In genomic region chr2:128816916-128817315, GRCm38 (mm10) we compare ENCODE assay signal across 8 mouse cellular contexts. TPM values are rescaled to one million over a fixed set of nuclear protein-coding genes. Genes with fewer than 3 reads are reported as not detected.
DNase-seq lines count a peak whose midpoint lies in the region; ATAC-seq and TF ChIP-seq lines count a peak whose summit lies in the region.

No protein-coding gene starts in this region.

- H3K27ac ChIP-seq in left cerebral cortex, adult 2 months: peak overlapping the region; percentile 89; the same call in 1 of the 2 replicates
- H3K27ac ChIP-seq in embryonic facial prominence, embryonic 15.5 days (replicated peaks): peak overlapping the region; percentile 95
- H3K27ac ChIP-seq in intestine, embryonic 16.5 days (ENCODE audit: low read length): no peak overlapping the region
- H3K27ac ChIP-seq in neural tube, embryonic 12.5 days: no peak overlapping the region

- H3K36me3 ChIP-seq in embryonic facial prominence, embryonic 15.5 days: no peaks in the 10 kb centered on the region
- H3K36me3 ChIP-seq in intestine, embryonic 16.5 days (ENCODE audit: control insufficient read depth, insufficient read depth, low read length): no peaks in the 10 kb centered on the region
- H3K36me3 ChIP-seq in neural tube, embryonic 12.5 days: no peaks in the 10 kb centered on the region

- no peak for ATAC-seq in embryonic facial prominence, embryonic 15.5 days (ENCODE audit: insufficient number of reproducible peaks, low FRiP score, low TSS enrichment, low read depth)
- peak; percentile 3; the same call in 1 of the 2 replicates for ATAC-seq in intestine, embryonic 16.5 days
- ATAC-seq in neural tube, embryonic 12.5 days (ENCODE audit: low FRiP score, low read depth): no peak

- H3K4me1 ChIP-seq in embryonic facial prominence, embryonic 15.5 days: peaks cover 14% of the 10 kb centered on the region
- H3K4me1 ChIP-seq in intestine, embryonic 16.5 days (ENCODE audit: control insufficient read depth, insufficient read depth, low read length): peaks cover 22% of the 10 kb centered on the region
- peaks cover 8% of the 10 kb centered on the region; the same call in 1 of the 2 replicates for H3K4me1 ChIP-seq in neural tube, embryonic 12.5 days

- no peak for TF ChIP-seq CTCF in left cerebral cortex, adult 2 months (IDR thresholded peaks at IDR 0.05)

- H3K4me2 ChIP-seq in embryonic facial prominence, embryonic 15.5 days (replicated peaks): peak overlapping the region; percentile 75
- H3K4me2 ChIP-seq in intestine, embryonic 16.5 days (ENCODE audit: low read depth, low read length): peak overlapping the region; percentile 37
- peak overlapping the region; percentile 79 for H3K4me2 ChIP-seq in neural tube, embryonic 12.5 days (replicated peaks)

- H3K9ac ChIP-seq in embryonic facial prominence, embryonic 15.5 days: no peak overlapping the region
- H3K9ac ChIP-seq in intestine, embryonic 16.5 days (ENCODE audit: low read depth, low read length): no peak overlapping the region
- no peak overlapping the region for H3K9ac ChIP-seq in neural tube, embryonic 12.5 days

- H3K27me3 ChIP-seq in embryonic facial prominence, embryonic 15.5 days: no peaks in the 10 kb centered on the region
- H3K27me3 ChIP-seq in intestine, embryonic 16.5 days (replicated peaks; ENCODE audit: control insufficient read depth, insufficient read depth, low read length): no peaks in the 10 kb centered on the region
- H3K27me3 ChIP-seq in neural tube, embryonic 12.5 days (replicated peaks): no peaks in the 10 kb centered on the region

- peak overlapping the region; percentile 78 for H3K4me3 ChIP-seq in left cerebral cortex, adult 2 months
- peak overlapping the region; percentile 72 for H3K4me3 ChIP-seq in embryonic facial prominence, embryonic 15.5 days (replicated peaks)
- H3K4me3 ChIP-seq in intestine, embryonic 16.5 days (ENCODE audit: low read length): peak overlapping the region; percentile 8; the same call in 1 of the 2 replicates
- no peak overlapping the region for H3K4me3 ChIP-seq in neural tube, embryonic 12.5 days

- WGBS in embryonic facial prominence, embryonic 15.5 days: 29% methylated on average over 6 of the region's 6 CpGs
- 40% methylated on average over 6 of the region's 6 CpGs for WGBS in intestine, embryonic 16.5 days
- 44% methylated on average over 6 of the region's 6 CpGs for WGBS in neural tube, embryonic 12.5 days

- H3K9me3 ChIP-seq in embryonic facial prominence, embryonic 15.5 days (replicated peaks): no peaks in the 10 kb centered on the region
- H3K9me3 ChIP-seq in intestine, embryonic 16.5 days (ENCODE audit: control insufficient read depth, low read length): no peaks in the 10 kb centered on the region
- no peaks in the 10 kb centered on the region for H3K9me3 ChIP-seq in neural tube, embryonic 12.5 days

- intact Hi-C loops in left cerebral cortex, adult 2 months (cut with DNase I): loop anchor here (1.0 to 2.0 kb wide), 3 partner anchors 70 to 130 kb away; partner anchors contain the start of genes Anapc1 and Mertk

- DNase-seq in left cerebral cortex, adult 2 months (ENCODE audit: extremely low spot score in 1 of 2, low spot score in 2 of 2): no peak
- DNase-seq in left cerebral cortex, adult 8-10 months (ENCODE audit: low spot score in 2 of 2): no peak
- DNase-seq in thymus, postnatal 14 days: no peak
- DNase-seq in adrenal gland, adult 8-10 months: no peak
- DNase-seq in thymus, postnatal 25 days: no peak

RNA-seq across cellular contexts. Expression of gene Tmem87b, which starts 1.0 kb away (rescaled TPM):
- total RNA-seq in left cerebral cortex, adult 2 months (2021): 10 to 100 TPM; 31.6 to 36.5 TPM
- total RNA-seq in left cerebral cortex, adult 8-10 months (2022): 10 to 100 TPM; 32.2 to 36.9 (median 32.9) TPM
- 29.9 and 34.1 TPM in 2 replicates for polyA plus RNA-seq in embryonic facial prominence, embryonic 15.5 days (2015; fragmentation: Nextera tagmentation; extraction: Ambion mirVana)
- polyA plus RNA-seq in intestine, embryonic 16.5 days (2015; fragmentation: Nextera tagmentation; extraction: Ambion mirVana): 54.6 and 62.4 TPM in 2 replicates
- 32.2 and 35.7 TPM in 2 replicates for polyA plus RNA-seq in neural tube, embryonic 12.5 days (2016; fragmentation: Nextera tagmentation; extraction: Ambion mirVana)
- total RNA-seq in adrenal gland, adult 8-10 months (2022): 10 to 100 TPM; 40.4 to 47.4 (median 44.1) TPM

RNA-seq across cellular contexts. Expression of gene Fbln7, which starts 45.9 kb away (rescaled TPM):
- 1 to 10 TPM; 2.4 to 2.5 TPM for total RNA-seq in left cerebral cortex, adult 2 months (2021)
- 1 to 10 TPM; 1.7 to 3.0 (median 2.5) TPM for total RNA-seq in left cerebral cortex, adult 8-10 months (2022)
- 4.6 and 5.9 TPM in 2 replicates for polyA plus RNA-seq in embryonic facial prominence, embryonic 15.5 days (2015; fragmentation: Nextera tagmentation; extraction: Ambion mirVana)
- 12.4 and 13.3 TPM in 2 replicates for polyA plus RNA-seq in intestine, embryonic 16.5 days (2015; fragmentation: Nextera tagmentation; extraction: Ambion mirVana)
- polyA plus RNA-seq in neural tube, embryonic 12.5 days (2016; fragmentation: Nextera tagmentation; extraction: Ambion mirVana): 1.3 and 1.4 TPM in 2 replicates
- total RNA-seq in adrenal gland, adult 8-10 months (2022): 1 to 10 TPM; 6.1 to 8.3 (median 7.1) TPM

Comparison
In these comparisons a context has a peak if more than half of its experiments do, and no peak if none do; other contexts are left out.
1. H3K27ac ChIP-seq: peak in left cerebral cortex, adult 2 months (single experiment) and embryonic facial prominence, embryonic 15.5 days (single experiment); none in intestine, embryonic 16.5 days (single experiment) and neural tube, embryonic 12.5 days (single experiment).
2. Peak in every context shown above with its lines, with median percentiles within 50 percentile points of each other: H3K4me2 ChIP-seq.